Mouse (Mus musculus) liver, embryonic 14.5 days (tissue): ENCODE measurements at regions not wholly inside any gene's neighbourhood (a gene's known extent, or its start where the extent isn't known, plus 50 kb on each side); places are given as distances from the start of the nearest gene placed in this dataset.

ENCODE experiments used
- ATAC-seq: fragments of 200-750 bp; cut with Nextera tagmentation; 2 replicates; pipeline ENCODE4 v1.8.0; 2017; ENCODE audit warnings: moderate number of reproducible peaks, mild to moderate bottlenecking, moderate library complexity; ENCODE audit not compliant: insufficient read depth
- DNase-seq, 3 experiments: peaks; one replicate each; pipeline ENCODE4 v3.0.0-alpha.2; 2012 to 2013; ENCODE audit warnings: low read depth in 3 of 3, low spot score in 3 of 3
- H3K27ac ChIP-seq: fragments of 300-500 bp; sonication (generic); 2 replicates; pipeline ENCODE4 v1.5.1; 2014; ENCODE audit warnings: moderate library complexity, mild to moderate bottlenecking, control low read depth, inconsistent platforms
- H3K27me3 ChIP-seq: fragments of 300-500 bp; sonication (generic); 2 replicates; pipeline ENCODE4 v1.6.1; 2014; ENCODE audit warnings: mild to moderate bottlenecking, low read length, moderate library complexity; ENCODE audit not compliant: control insufficient read depth, insufficient read depth
- H3K36me3 ChIP-seq: fragments of 300-500 bp; sonication (generic); replicated peaks from 2 replicates; pipeline ENCODE4 v1.6.1; 2014; ENCODE audit warnings: low read depth; ENCODE audit not compliant: control insufficient read depth, insufficient read depth
- H3K4me1 ChIP-seq, 2 experiments: fragments of 200-500 bp in 1 of 2; fragments of 300-500 bp in 1 of 2; sonication (generic) in 1 of 2; replicated peaks; 2 replicates each; pipeline ENCODE4 v1.6.1; 2012 to 2014; ENCODE audit warnings: antibody characterized with exemption in 1 of 2, inconsistent platforms in 1 of 2, low read length in 1 of 2; ENCODE audit not compliant: control insufficient read depth in 2 of 2, insufficient read depth in 2 of 2
- H3K4me2 ChIP-seq: fragments of 300-500 bp; sonication (generic); 2 replicates; pipeline ENCODE4 v1.6.1; 2014; ENCODE audit warnings: low read depth, mild to moderate bottlenecking, control low read depth, moderate library complexity
- H3K4me3 ChIP-seq, 2 experiments: fragments of 200-500 bp in 1 of 2; fragments of 300-500 bp in 1 of 2; sonication (generic) in 1 of 2; 2 replicates each; pipeline ENCODE4 v1.5.1; 2012 to 2014; ENCODE audit warnings: low read depth in 2 of 2, low read length in 2 of 2, mild to moderate bottlenecking in 2 of 2, control low read depth in 1 of 2, inconsistent platforms in 1 of 2, moderate library complexity in 1 of 2; ENCODE audit not compliant: insufficient read depth in 1 of 2
- H3K9ac ChIP-seq: fragments of 300-500 bp; sonication (generic); replicated peaks from 2 replicates; pipeline ENCODE4 v1.6.1; 2014; ENCODE audit warnings: mild to moderate bottlenecking, control low read depth, moderate library complexity
- H3K9me3 ChIP-seq: fragments of 300-500 bp; sonication (generic); 2 replicates; pipeline ENCODE4 v1.6.1; 2016; ENCODE audit warnings: low read length, mixed read lengths; ENCODE audit not compliant: control insufficient read depth
- CTCF ChIP-seq: IDR thresholded peaks from 2 replicates; pipeline ENCODE4 v1.5.1; 2016; ENCODE audit warnings: antibody characterized with exemption, low read depth, control low read depth
- EP300 ChIP-seq: IDR thresholded peaks from 2 replicates; pipeline ENCODE4 v1.6.1; 2016; ENCODE audit warnings: antibody characterized with exemption, low read depth
- WGBS: fragments of 180-500 bp; shearing (Covaris S2); extraction: QIAGEN DNeasy Blood & Tissue Kit; methylation state at CpG from one replicate; pipeline ENCODE4 v1.1.7; 2014; ENCODE audit not compliant: insufficient replicate concordance; 5-methylcytosine and 5-hydroxymethylcytosine counted together

DNA sequence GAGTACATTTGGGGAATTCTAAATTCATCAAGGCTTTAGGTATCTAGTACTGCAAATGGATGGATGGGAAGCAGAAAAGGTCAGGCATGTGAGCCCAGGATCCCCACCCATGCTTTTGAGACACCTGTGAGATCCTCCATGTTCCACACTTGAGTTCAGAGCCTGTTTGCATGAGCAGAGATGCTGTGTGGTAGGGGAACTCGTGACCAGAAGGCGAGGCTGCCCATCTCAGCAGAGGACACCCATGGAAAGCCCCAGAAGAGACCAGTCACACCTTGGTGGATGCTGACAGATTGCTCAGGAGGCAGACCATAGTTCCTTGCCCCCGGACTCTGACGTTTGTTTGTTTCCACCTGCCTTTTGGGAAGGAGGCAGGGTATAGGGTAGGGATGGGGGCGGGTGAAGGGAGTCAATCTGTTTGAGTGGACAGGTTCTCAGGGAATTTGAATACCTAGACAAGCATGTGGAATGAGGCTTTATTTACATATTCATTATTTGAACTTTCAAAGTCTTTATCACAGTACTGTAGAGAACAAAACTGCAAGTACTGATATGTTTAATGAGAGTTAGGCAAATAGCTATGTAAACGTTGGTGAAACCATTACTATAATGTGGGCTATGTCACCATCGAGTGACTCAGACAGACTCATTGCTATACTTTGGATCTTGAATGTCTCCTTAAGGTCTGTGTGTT lies 278.5 kb downstream of the Dhx35 start:
- no peak for TF ChIP-seq CTCF
- TF ChIP-seq EP300, result no peak
- no peaks in the 10 kb centered on the region for H3K4me1 ChIP-seq
- 52% methylated on average over 7 of the region's 7 CpGs for WGBS
- H3K4me3 ChIP-seq, result no peak overlapping the region
- no peaks in the 10 kb centered on the region for H3K36me3 ChIP-seq
- DNase-seq (no peak), ATAC-seq (no peak)
- H3K9ac ChIP-seq, result no peak overlapping the region
- H3K9me3 ChIP-seq, result no peaks in the 10 kb centered on the region
- H3K27me3 ChIP-seq, result no peaks in the 10 kb centered on the region
- no peak overlapping the region for H3K4me2 ChIP-seq
- no peak overlapping the region for H3K27ac ChIP-seq

DNA sequence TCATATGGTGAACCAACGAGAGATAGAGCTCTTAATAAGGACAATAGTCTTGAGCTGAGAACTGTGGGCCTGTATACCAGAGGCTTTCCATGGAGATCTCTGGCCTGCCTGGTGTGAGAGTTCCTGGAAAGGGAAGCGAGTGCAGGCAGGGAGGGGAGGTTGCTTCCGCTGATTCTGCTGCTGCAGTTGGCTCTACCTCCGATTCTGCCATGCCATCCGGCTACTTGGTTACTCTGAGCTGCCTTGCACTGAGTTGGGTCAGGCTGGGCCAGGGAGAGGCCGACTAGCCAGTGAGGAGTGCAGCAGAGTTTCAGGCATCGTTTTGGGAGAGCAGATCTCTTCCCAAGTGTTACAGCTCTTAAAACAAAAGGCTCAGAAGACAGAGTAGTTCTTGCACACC lies 285.2 kb downstream of the Dhx35 start:
- no peaks in the 10 kb centered on the region for H3K9me3 ChIP-seq

DNA sequence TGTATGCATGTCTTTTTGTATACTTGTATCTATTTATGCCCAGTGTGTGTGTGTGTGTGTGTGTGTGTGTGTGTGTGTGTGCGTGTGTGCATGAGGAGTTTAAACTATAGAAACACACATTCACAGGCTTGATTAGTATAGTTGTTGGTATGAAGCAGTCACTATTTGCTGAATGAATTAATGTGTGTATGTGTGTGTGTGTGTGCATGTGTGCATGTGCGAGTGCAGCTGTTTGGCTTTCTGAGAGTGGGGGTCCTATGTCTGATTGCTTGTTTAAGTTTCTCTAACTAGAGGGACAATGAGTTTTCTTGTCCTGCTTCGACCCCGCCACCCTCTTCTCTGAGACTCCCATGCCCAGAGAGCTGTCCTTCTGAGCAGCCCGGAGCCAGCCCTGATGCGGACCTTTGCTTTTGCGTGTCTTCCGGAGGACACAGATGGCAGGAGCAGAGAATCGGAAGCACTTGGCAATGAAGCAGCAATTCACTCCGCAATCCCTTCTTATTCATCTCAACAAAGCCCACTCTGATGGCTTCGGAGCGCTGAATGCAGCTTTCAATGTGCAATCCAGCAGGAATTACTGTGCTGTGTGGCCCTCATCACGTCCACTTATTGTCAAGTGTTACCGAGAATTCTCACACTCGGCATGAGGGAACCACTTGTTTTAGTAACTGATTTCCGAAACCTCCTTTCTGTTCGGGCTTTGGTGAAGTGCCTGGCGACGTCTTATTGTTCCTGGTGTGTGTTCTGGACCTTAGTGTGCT lies 286.4 kb downstream of the Dhx35 start:
- Histone ChIP-seq H3K4me3 (no peak overlapping the region), H3K9me3 (no peaks in the 10 kb centered on the region), H3K36me3 (no peaks in the 10 kb centered on the region), H3K9ac (no peak overlapping the region), H3K27me3 (no peaks in the 10 kb centered on the region), H3K27ac (no peak overlapping the region), H3K4me1 (no peaks in the 10 kb centered on the region), H3K4me2 (no peak overlapping the region)
- DNase-seq (no peak), ATAC-seq (no peak)
- TF ChIP-seq CTCF (no peak), EP300 (no peak)
- WGBS, result 67% methylated on average over 19 of the region's 19 CpGs

More for the DNA sequence above, 285.2 kb downstream of the Dhx35 start:
- H3K4me3 ChIP-seq, result no peak overlapping the region
- TF ChIP-seq CTCF (no peak), EP300 (no peak)
- no peak overlapping the region for H3K27ac ChIP-seq
- no peak for DNase-seq
- no peaks in the 10 kb centered on the region for H3K4me1 ChIP-seq
- no peak overlapping the region for H3K4me2 ChIP-seq
- no peaks in the 10 kb centered on the region for H3K27me3 ChIP-seq
- no peak for ATAC-seq
- WGBS, result 47% methylated on average over 7 of the region's 7 CpGs
- no peak overlapping the region for H3K9ac ChIP-seq
- H3K36me3 ChIP-seq, result no peaks in the 10 kb centered on the region

DNA sequence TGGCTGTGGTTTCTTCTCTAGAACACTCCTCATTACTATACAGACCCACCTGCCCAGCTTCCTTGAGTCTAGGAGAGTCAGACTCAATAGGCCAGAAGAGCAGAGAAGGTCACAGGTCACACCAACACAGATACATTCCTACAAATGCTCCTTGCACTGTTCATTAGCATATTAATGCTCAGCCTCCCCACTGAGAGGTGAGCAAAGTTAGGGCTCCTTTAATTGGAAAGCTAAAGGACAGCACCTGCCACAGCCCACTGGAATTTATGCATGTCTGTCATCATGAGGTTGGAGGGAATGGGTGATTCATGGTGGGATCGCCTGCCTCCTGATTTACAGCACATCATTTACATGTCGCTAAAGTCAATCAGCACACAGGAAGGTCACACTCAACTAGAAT lies 292.2 kb downstream of the Dhx35 start:
- Histone ChIP-seq H3K4me1 (no peaks in the 10 kb centered on the region), H3K9me3 (no peaks in the 10 kb centered on the region), H3K27ac (no peak overlapping the region), H3K4me2 (no peak overlapping the region), H3K4me3 (no peak overlapping the region), H3K36me3 (no peaks in the 10 kb centered on the region), H3K9ac (no peak overlapping the region), H3K27me3 (no peaks in the 10 kb centered on the region)
- ATAC-seq (no peak), DNase-seq (no peak)
- TF ChIP-seq CTCF, result no peak
- no peak for TF ChIP-seq EP300
- 67% methylated on average over 2 of the region's 2 CpGs for WGBS

DNA sequence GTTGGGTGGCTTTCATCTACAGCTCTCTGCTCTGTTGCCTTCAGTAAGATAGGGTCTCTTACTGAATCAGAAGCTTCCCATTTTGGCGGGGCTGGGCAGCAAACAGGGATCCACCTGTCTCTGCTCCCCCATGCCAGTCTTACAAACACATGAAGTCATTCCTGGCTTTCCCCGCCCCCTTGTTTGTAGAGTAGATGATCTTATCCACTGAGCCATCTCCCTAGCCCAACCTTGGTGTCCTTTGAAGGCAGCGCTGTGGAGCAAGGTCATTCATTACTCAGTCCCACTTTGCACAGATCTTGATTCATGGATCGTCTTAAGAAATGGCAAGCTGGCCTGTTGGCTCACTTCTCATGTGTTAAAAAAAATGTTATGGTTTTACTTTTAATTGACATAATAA lies 293.6 kb downstream of the Dhx35 start:
- ATAC-seq, result no peak
- no peaks in the 10 kb centered on the region for H3K4me1 ChIP-seq
- no peaks in the 10 kb centered on the region for H3K9me3 ChIP-seq
- H3K4me2 ChIP-seq, result no peak overlapping the region
- H3K9ac ChIP-seq, result no peak overlapping the region
- H3K27ac ChIP-seq, result no peak overlapping the region
- WGBS, result 50% methylated on average over 4 of the region's 4 CpGs
- H3K27me3 ChIP-seq, result no peaks in the 10 kb centered on the region
- no peak overlapping the region for H3K4me3 ChIP-seq
- no peaks in the 10 kb centered on the region for H3K36me3 ChIP-seq
- DNase-seq, result no peak
- TF ChIP-seq EP300 (no peak), CTCF (no peak)
